In the genomic region with DNA sequence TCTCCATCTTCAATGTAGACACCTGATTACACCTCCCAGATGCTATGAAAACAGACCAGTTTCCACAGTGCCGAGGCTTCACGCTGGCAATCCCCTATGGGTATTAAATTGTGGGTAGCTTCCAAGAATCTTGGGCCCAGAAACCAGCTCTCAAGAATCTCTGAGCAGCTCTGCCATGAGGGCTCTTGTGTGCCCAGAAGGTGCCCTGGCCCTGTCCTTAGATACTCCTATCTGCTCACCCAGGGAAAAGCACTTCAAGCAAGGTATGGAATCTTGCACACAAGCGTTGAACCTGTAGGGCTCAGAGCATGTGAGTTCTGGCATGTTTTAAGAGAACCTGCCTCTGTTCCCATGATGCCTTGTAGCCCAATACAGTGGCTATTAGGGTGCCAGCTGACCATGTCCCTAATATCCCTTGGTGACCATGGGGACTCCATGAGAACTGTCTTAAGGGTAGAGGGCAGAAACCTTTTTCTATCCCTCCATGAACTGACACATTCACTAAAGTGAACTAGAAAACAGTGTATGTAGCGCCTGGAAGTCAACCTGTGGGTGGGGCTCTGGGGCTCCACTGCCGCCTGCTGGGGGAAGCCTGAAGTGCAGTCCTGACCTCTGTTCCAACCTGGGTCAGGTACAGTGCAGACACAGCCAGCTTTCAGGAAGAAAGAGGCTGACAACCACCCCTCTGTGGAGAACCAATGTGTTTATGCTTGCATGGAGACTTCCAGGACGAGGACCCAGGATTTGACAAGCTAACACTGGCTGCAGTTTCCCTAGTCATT, we compare ENCODE assay signal across 8 mouse cellular contexts. TPM values are rescaled to one million over a fixed set of nuclear protein-coding genes. Genes with fewer than 3 reads are reported as not detected.
A peak's percentile ranks its signal among the peaks of the same experiment; 100 is the strongest.
DNase-seq lines count a peak whose midpoint lies in the region; ATAC-seq and TF ChIP-seq lines count a peak whose summit lies in the region.

No protein-coding gene starts in this region.

- intact Hi-C loops in left cerebral cortex, adult 2 months (cut with DNase I): loop anchor here (5.0 kb wide), 1 partner anchor 369 kb away; no protein-coding TSS in a partner anchor
- intact Hi-C loops in left cerebral cortex, postnatal 4 days (cut with DNase I): no loop called here

- WGBS in liver, embryonic 13.5 days (ENCODE audit: insufficient replicate concordance): 36% methylated on average over 6 of the region's 6 CpGs
- 50% methylated on average over 6 of the region's 6 CpGs for WGBS in neural tube, embryonic 15.5 days

- no peak overlapping the region for H3K27ac ChIP-seq in left cerebral cortex, adult 2 months
- H3K27ac ChIP-seq in liver, embryonic 13.5 days: no peak overlapping the region
- peak overlapping the region; percentile 41 for H3K27ac ChIP-seq in neural tube, embryonic 15.5 days (replicated peaks)

- H3K36me3 ChIP-seq in liver, embryonic 13.5 days: peaks cover 5% of the 10 kb centered on the region; the same call in 1 of the 2 replicates
- peaks cover 25% of the 10 kb centered on the region for H3K36me3 ChIP-seq in neural tube, embryonic 15.5 days

- H3K4me1 ChIP-seq in liver, embryonic 13.5 days (replicated peaks): peaks cover 21% of the 10 kb centered on the region
- peaks cover 13% of the 10 kb centered on the region for H3K4me1 ChIP-seq in neural tube, embryonic 15.5 days

- H3K9ac ChIP-seq in liver, embryonic 13.5 days: no peak overlapping the region
- H3K9ac ChIP-seq in neural tube, embryonic 15.5 days (replicated peaks): no peak overlapping the region

- no peaks in the 10 kb centered on the region for H3K9me3 ChIP-seq in liver, embryonic 13.5 days (replicated peaks)
- H3K9me3 ChIP-seq in neural tube, embryonic 15.5 days (replicated peaks): no peaks in the 10 kb centered on the region

- no peaks in the 10 kb centered on the region for H3K27me3 ChIP-seq in liver, embryonic 13.5 days
- no peaks in the 10 kb centered on the region for H3K27me3 ChIP-seq in neural tube, embryonic 15.5 days (replicated peaks)

- no peak overlapping the region for H3K4me2 ChIP-seq in liver, embryonic 13.5 days
- no peak overlapping the region for H3K4me2 ChIP-seq in neural tube, embryonic 15.5 days

- DNase-seq in left cerebral cortex, adult 2 months (ENCODE audit: extremely low spot score in 1 of 2, low spot score in 2 of 2): peak in 1 of 2 experiments; percentile 51
- no peak for DNase-seq in left cerebral cortex, postnatal 4 days
- peak; percentile 62 for DNase-seq in NIH3T3 (ENCODE audit: low read depth)
- DNase-seq in cerebellum, postnatal 36 days: peak; percentile 66 to 75
- peak; percentile 55 for DNase-seq in liver, embryonic 13.5 days
- peak; percentile 63 to 67 for DNase-seq in urinary bladder, postnatal 36 days (ENCODE audit: low spot score in 2 of 2)

- TF ChIP-seq CTCF in left cerebral cortex, adult 2 months (IDR thresholded peaks at IDR 0.05): peak; percentile 83

- ATAC-seq in hematopoietic stem cell, adult 5-6 weeks (replicated peaks in 1 of 2; ENCODE audit: insufficient read depth in 1 of 2, low FRiP score in 2 of 2, low TSS enrichment in 1 of 2, low read depth in 1 of 2, poor library complexity in 2 of 2, severe bottlenecking in 2 of 2): peak; percentile 79 to 83
- ATAC-seq in liver, embryonic 13.5 days (ENCODE audit: low read depth): no peak
- ATAC-seq in neural tube, embryonic 15.5 days (ENCODE audit: low FRiP score): 0 out of 2 replicates have a peak, but pooled peaks have one; percentile 7

- no peak overlapping the region for H3K4me3 ChIP-seq in left cerebral cortex, adult 2 months
- H3K4me3 ChIP-seq in liver, embryonic 13.5 days (replicated peaks): no peak overlapping the region
- no peak overlapping the region for H3K4me3 ChIP-seq in neural tube, embryonic 15.5 days (replicated peaks)

RNA-seq across cellular contexts. Expression of gene Slc45a1, which starts 25.8 kb away (rescaled TPM):
- total RNA-seq in left cerebral cortex, adult 2 months (2021): 10 to 100 TPM; 44.4 to 49.0 TPM
- 10 to 100 TPM; 40.9 to 41.7 TPM for total RNA-seq in left cerebral cortex, postnatal 4 days (2021)
- 0.06 TPM in 1 of 2 replicates, not detected in the other for total RNA-seq in hematopoietic stem cell, adult 5-6 weeks (2017)
- not detected in 2 replicates for polyA plus RNA-seq in liver, embryonic 13.5 days (2015; fragmentation: Nextera tagmentation; extraction: Ambion mirVana)
- 37.9 and 47.8 TPM in 2 replicates for polyA plus RNA-seq in neural tube, embryonic 15.5 days (2015; fragmentation: Nextera tagmentation; extraction: Ambion mirVana)

Comparison
In these comparisons a context has a peak if more than half of its experiments do, and no peak if none do; other contexts are left out.
1. RNA of gene Slc45a1, which starts 25.8 kb away (total RNA-seq): 44.4 to 49.0 TPM in left cerebral cortex, adult 2 months and 40.9 to 41.7 TPM in left cerebral cortex, postnatal 4 days; 0.06 TPM in hematopoietic stem cell, adult 5-6 weeks; every median in the first group is over 10 times any median in the second.